27 mouse cellular contexts compared by ENCODE assay signal in genomic region chr9:72013541-72013940, GRCm38 (mm10).
DNase-seq lines count a peak whose midpoint lies in the region; ATAC-seq and TF ChIP-seq lines count a peak whose summit lies in the region.
"Had no signal": no experiment of that assay in that cellular context is flagged by ENCODE, and none has a peak within 500 bp of the region (broad histone marks: within the 10 kb centered on the region; RNA-seq: fewer than 3 reads in every experiment).

No protein-coding gene starts in this region.

- peak in 1 of 2 experiments; percentile 64; a peak in 2 of 4 replicates for TF ChIP-seq EP300 in MEL (IDR thresholded peaks at IDR 0.05; ENCODE audit: low read depth in 1 of 2, low read length in 2 of 2)

- H3K9me3 ChIP-seq in MEL (replicated peaks; ENCODE audit: insufficient read depth, low read length) = no peaks in the 10 kb centered on the region
- H3K9me3 ChIP-seq: embryonic facial prominence, embryonic 13.5 days; embryonic facial prominence, embryonic 15.5 days; forebrain, embryonic 10.5 days; forebrain, embryonic 12.5 days; G1E had no signal

- H3K79me2 ChIP-seq in MEL (ENCODE audit: control insufficient read depth, insufficient read depth, low read length, poor library complexity) = peaks cover 2% of the 10 kb centered on the region; the same call in 1 of the 2 replicates

- no peak for TF ChIP-seq RAD21 in MEL (IDR thresholded peaks at IDR 0.05; ENCODE audit: low read depth, low read length)

- H3K9ac ChIP-seq in MEL (ENCODE audit: control insufficient read depth, low read depth, low read length, poor library complexity, severe bottlenecking) = no peak overlapping the region
- H3K9ac ChIP-seq: embryonic facial prominence, embryonic 13.5 days; embryonic facial prominence, embryonic 15.5 days; forebrain, embryonic 12.5 days had no signal

- peaks cover 19 to 29% of the 10 kb centered on the region in 2 experiments for H3K4me1 ChIP-seq in MEL (ENCODE audit: control insufficient read depth in 1 of 2, insufficient read depth in 2 of 2, low read length in 2 of 2)
- H3K4me1 ChIP-seq: embryonic facial prominence, embryonic 13.5 days; embryonic facial prominence, embryonic 15.5 days; forebrain, embryonic 12.5 days had no signal

- no peaks in the 10 kb centered on the region for H3K27me3 ChIP-seq in MEL (ENCODE audit: control insufficient read depth in 1 of 2, insufficient read depth in 2 of 2, low read length in 2 of 2)
- H3K27me3 ChIP-seq: embryonic facial prominence, embryonic 13.5 days; embryonic facial prominence, embryonic 15.5 days; forebrain, embryonic 12.5 days; Patski had no signal

- H3K27ac ChIP-seq in MEL (ENCODE audit: control insufficient read depth, low read depth, low read length) = no peak overlapping the region
- H3K27ac ChIP-seq: embryonic facial prominence, embryonic 13.5 days; embryonic facial prominence, embryonic 15.5 days; forebrain, embryonic 10.5 days; forebrain, embryonic 12.5 days had no signal

- DNase-seq in 416B (ENCODE audit: low read depth) = peak; percentile 56
- DNase-seq in MEL (ENCODE audit: low read depth, low spot score) = peak; percentile 56
- no peak for DNase-seq in heart, postnatal 10 days
- DNase-seq in cerebellum, postnatal 4 days (ENCODE audit: low spot score in 2 of 2) = no peak
- DNase-seq in adrenal gland, postnatal 14 days = no peak
- DNase-seq: adrenal gland, adult 8-10 months; adrenal gland, postnatal 25 days; B cell, adult 2 months; cerebellum, adult 11 months; cerebellum, adult 18-20 months; cerebellum, adult 8-10 months; cerebellum, adult 9-11 months; cerebellum, postnatal 14 days; cerebellum, postnatal 36 days; embryo, embryonic 11 days had no signal

- peak; percentile 44 for ATAC-seq in CD4-positive, CD25-positive, alpha-beta regulatory T cell, adult 4 months
- 0 out of 2 replicates have a peak, but pooled peaks have one; percentile 50 for ATAC-seq in common myeloid progenitor, adult 5-6 weeks (replicated peaks; ENCODE audit: low read depth, poor library complexity, severe bottlenecking)
- ATAC-seq: activated CD4-positive, CD25-positive, alpha-beta regulatory T cell, adult 4 months; forebrain, embryonic 14.5 days; forebrain, embryonic 16.5 days; Patski had no signal

- TF ChIP-seq POLR2A in MEL (IDR thresholded peaks at IDR 0.05; ENCODE audit: control insufficient read depth in 1 of 2, insufficient read depth in 1 of 2, low read depth in 1 of 2, low read length in 2 of 2, poor library complexity in 1 of 2) = no peak

- TF ChIP-seq CTCF in MEL (IDR thresholded peaks at IDR 0.05 in 2 of 3, conservative IDR thresholded peaks at IDR 0.05 in 1 of 3; ENCODE audit: control insufficient read depth in 1 of 3, insufficient read depth in 1 of 3, low read depth in 2 of 3, low read length in 3 of 3, poor library complexity in 1 of 3, severe bottlenecking in 1 of 3) = no peak

- H3K36me3 ChIP-seq in MEL (ENCODE audit: control insufficient read depth in 1 of 2, insufficient read depth in 2 of 2, low read length in 2 of 2) = peaks cover 0 to 44% of the 10 kb centered on the region in 2 experiments; a peak in 2 of 4 replicates
- H3K36me3 ChIP-seq: embryonic facial prominence, embryonic 13.5 days; embryonic facial prominence, embryonic 15.5 days; forebrain, embryonic 12.5 days had no signal

- intact Hi-C loops in heart, postnatal 10 days (cut with DNase I) = no loop called here

- H3K4me3 ChIP-seq in MEL (ENCODE audit: control insufficient read depth in 1 of 2, insufficient read depth in 1 of 2, low read depth in 2 of 2, low read length in 2 of 2) = no peak overlapping the region
- H3K4me3 ChIP-seq: embryonic facial prominence, embryonic 13.5 days; embryonic facial prominence, embryonic 15.5 days; erythroblast, embryonic 14.5 days; forebrain, embryonic 10.5 days; forebrain, embryonic 12.5 days had no signal

TF ChIP-seq in MEL, 35 proteins besides CTCF, POLR2A, EP300 and RAD21:
- TF ChIP-seq ETS1 (IDR thresholded peaks at IDR 0.05; ENCODE audit: low read depth, low read length) = 0 out of 2 replicates have a peak, but pooled peaks have one; percentile 17
- TF ChIP-seq TAL1 (IDR thresholded peaks at IDR 0.05; ENCODE audit: low read length) = no peak

Comparison
In these comparisons a context has a peak if more than half of its experiments do, and no peak if none do; other contexts are left out.
1. DNase-seq: peak in 416B (single experiment) and MEL (single experiment); none in heart, postnatal 10 days (0 of 2), cerebellum, postnatal 4 days (0 of 2) and adrenal gland, postnatal 14 days (single experiment).